Comparison of ENCODE assay signal across 10 mouse cellular contexts in the genomic region with DNA sequence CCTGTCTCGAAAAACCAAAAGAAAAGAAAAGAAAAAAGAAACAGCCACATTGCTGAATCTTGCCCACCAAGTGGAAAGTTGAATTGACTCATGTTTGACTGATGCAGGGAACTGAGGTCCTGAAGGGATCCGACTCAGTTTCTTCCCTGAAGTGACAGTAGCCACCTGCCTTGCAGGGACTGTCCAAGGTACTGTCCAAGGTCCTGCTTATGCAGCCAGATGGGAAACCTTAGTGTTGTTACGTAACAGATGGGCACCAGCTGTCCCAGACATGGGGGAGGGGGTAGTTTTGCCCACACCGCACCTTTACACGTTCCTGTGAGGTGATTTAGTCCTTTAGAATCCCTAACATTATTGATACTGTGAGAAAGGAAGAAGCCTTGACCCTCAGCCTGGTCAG.
DNase-seq lines count a peak whose midpoint lies in the region; ATAC-seq and TF ChIP-seq lines count a peak whose summit lies in the region.
"Had no signal": no experiment of that assay in that cellular context is flagged by ENCODE, and none has a peak within 500 bp of the region (broad histone marks: within the 10 kb centered on the region; RNA-seq: fewer than 3 reads in every experiment).

No protein-coding gene starts in this region.

- H3K36me3 ChIP-seq in kidney, postnatal 0 days (ENCODE audit: insufficient read depth, low read length), result no peaks in the 10 kb centered on the region
- H3K36me3 ChIP-seq: G1E had no signal

- no peaks in the 10 kb centered on the region for H3K4me1 ChIP-seq in kidney, postnatal 0 days (replicated peaks; ENCODE audit: insufficient read depth, low read length)

- H3K4me3 ChIP-seq in kidney, postnatal 0 days (replicated peaks; ENCODE audit: low read depth, low read length), result no peak overlapping the region

- no peak overlapping the region for H3K27ac ChIP-seq in kidney, postnatal 0 days

- TF ChIP-seq CTCF in kidney, postnatal 0 days (IDR thresholded peaks at IDR 0.05; ENCODE audit: low read depth), result no peak

- DNase-seq in kidney, postnatal 0 days (ENCODE audit: low spot score), result peak; percentile 26
- DNase-seq in kidney, adult 8-10 months, result no peak
- DNase-seq in ES-CJ7 (ENCODE audit: low read depth, low spot score), result peak; percentile 12
- DNase-seq in embryo, embryonic 11 days, result peak; percentile 47
- DNase-seq in gastrocnemius, postnatal 14 days, result no peak
- no peak for DNase-seq in layer of hippocampus, adult 18-20 months (ENCODE audit: low spot score in 2 of 2)
- DNase-seq: cerebellum, adult 9-10 months; kidney, postnatal 14 days had no signal

- no peak for ATAC-seq in kidney, postnatal 0 days (replicated peaks; ENCODE audit: low FRiP score, low read depth)
- ATAC-seq in megakaryocyte-erythroid progenitor cell, adult 5-6 weeks (replicated peaks; ENCODE audit: low FRiP score, low TSS enrichment, poor library complexity, severe bottlenecking), result 0 out of 2 replicates have a peak, but pooled peaks have one; percentile 35

- WGBS in kidney, postnatal 0 days, result 54% methylated on average over 5 of the region's 5 CpGs

- H3K4me2 ChIP-seq in kidney, postnatal 0 days (ENCODE audit: low read length), result no peak overlapping the region

- intact Hi-C loops in gastrocnemius, postnatal 14 days (cut with DNase I; ENCODE audit: low total_unique reads), result no loop called here

- no peaks in the 10 kb centered on the region for H3K27me3 ChIP-seq in kidney, postnatal 0 days (ENCODE audit: insufficient read depth, low read length)

- H3K9ac ChIP-seq in kidney, postnatal 0 days (ENCODE audit: low read depth, low read length), result no peak overlapping the region

- no peaks in the 10 kb centered on the region for H3K9me3 ChIP-seq in kidney, postnatal 0 days (replicated peaks; ENCODE audit: low read length)

Comparison
In these comparisons a context has a peak if more than half of its experiments do, and no peak if none do; other contexts are left out.
1. DNase-seq: peak in kidney, postnatal 0 days (single experiment), ES-CJ7 (single experiment) and embryo, embryonic 11 days (single experiment); none in kidney, adult 8-10 months (0 of 2), gastrocnemius, postnatal 14 days (single experiment) and layer of hippocampus, adult 18-20 months (0 of 2).